Mouse (Mus musculus): ENCODE data around the gene B3glct. TPM values are rescaled to one million over a fixed set of nuclear protein-coding genes. Genes with fewer than 3 reads are reported as not detected.

B3glct gene
- polyA plus RNA-seq, 1 experiment from 2014 or later, result 19.0 TPM

DNA sequence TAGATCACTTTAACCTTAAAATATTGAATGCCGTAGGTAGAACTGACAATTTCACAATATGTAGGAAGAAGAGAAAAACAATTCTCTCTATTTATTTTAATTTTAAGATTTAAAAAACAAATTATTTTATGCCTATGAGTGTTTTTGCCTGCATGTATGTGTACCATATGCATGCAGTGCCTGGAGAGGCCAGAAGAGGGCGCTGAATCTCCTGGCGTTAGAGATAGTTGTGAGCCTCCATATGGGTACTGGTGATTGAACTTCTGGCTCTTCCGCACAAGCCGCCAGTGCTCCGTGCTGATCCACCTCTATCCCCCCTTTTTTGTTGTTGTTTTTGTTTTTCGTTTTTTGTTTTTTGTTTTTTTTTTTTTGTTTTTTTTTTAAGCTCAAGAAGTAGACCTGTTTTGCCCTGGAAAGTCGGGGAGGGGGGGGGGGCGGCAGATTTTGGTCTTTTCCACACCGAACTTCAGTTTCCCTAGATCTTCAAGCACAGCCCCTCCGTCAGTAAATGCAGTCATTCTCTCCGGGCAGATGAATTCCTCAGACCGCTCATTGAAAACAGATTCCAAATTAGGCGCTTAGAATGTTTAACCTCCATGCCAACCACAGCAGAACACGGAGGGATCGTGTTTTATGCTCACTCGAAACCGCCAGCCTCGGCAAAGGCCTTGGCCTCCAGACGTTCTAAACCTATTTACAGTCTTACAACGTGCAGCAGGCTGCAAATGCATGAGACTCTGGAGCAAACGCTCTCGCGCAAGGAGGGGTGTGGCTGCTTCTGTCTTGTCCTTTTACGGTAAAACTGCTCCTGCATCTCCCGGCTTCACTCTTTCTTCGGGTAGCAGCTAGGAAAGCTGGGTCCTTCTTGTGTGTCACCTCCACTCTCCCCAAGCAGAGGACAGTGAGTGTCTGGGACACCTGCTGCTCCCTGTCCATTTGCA lies 70.9 kb downstream of the B3glct start:
- WGBS, result 87% methylated on average over 27 of the region's 27 CpGs
- Histone ChIP-seq H3K4me2 (ENCODE audit: low read length) (no peak overlapping the region), H3K9me3 (ENCODE audit: control insufficient read depth, low read length) (no peaks in the 10 kb centered on the region), H3K9ac (replicated peaks; ENCODE audit: low read length) (no peak overlapping the region), H3K36me3 (ENCODE audit: control insufficient read depth, insufficient read depth, low read length) (no peaks in the 10 kb centered on the region), H3K4me3 (replicated peaks; ENCODE audit: low read depth, low read length) (no peak overlapping the region), H3K27me3 (ENCODE audit: control insufficient read depth, insufficient read depth, low read length) (no peaks in the 10 kb centered on the region), H3K27ac (replicated peaks; ENCODE audit: low read depth, low read length) (no peak overlapping the region), H3K4me1 (ENCODE audit: control insufficient read depth, insufficient read depth, low read length) (no peaks in the 10 kb centered on the region)
- ATAC-seq (ENCODE audit: low FRiP score, low TSS enrichment) (no peak), DNase-seq (no peak)

DNA sequence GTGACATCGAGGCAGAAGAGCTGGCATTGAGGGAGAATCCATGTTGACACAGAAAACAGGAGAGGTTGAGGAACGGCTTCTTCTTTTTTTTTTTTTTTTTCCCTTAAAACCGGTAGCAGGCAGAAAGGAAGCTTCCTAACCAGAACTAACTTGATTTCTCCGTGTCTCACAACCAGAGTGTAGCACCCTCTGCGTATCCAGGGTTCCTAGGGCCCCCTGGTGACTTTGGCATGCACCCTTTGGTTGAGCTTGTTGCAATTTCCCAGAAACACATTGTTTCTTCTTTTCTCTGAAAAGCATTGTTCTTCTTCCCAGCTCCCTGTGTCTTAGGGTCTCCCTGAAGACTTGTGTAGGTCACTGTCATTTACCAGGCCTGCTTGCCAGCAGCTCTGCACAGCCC lies 73.8 kb downstream of the B3glct start:
- Histone ChIP-seq H3K36me3 (ENCODE audit: control insufficient read depth, insufficient read depth, low read length) (no peaks in the 10 kb centered on the region), H3K4me2 (ENCODE audit: low read length) (no peak overlapping the region), H3K4me1 (ENCODE audit: control insufficient read depth, insufficient read depth, low read length) (no peaks in the 10 kb centered on the region), H3K27me3 (ENCODE audit: control insufficient read depth, insufficient read depth, low read length) (no peaks in the 10 kb centered on the region), H3K9ac (replicated peaks; ENCODE audit: low read length) (no peak overlapping the region), H3K9me3 (ENCODE audit: control insufficient read depth, low read length) (no peaks in the 10 kb centered on the region), H3K27ac (replicated peaks; ENCODE audit: low read depth, low read length) (no peak overlapping the region), H3K4me3 (replicated peaks; ENCODE audit: low read depth, low read length) (no peak overlapping the region)
- no peak for DNase-seq
- WGBS, result 59% methylated on average over 5 of the region's 5 CpGs
- ATAC-seq (ENCODE audit: low FRiP score, low TSS enrichment), result no peak

DNA sequence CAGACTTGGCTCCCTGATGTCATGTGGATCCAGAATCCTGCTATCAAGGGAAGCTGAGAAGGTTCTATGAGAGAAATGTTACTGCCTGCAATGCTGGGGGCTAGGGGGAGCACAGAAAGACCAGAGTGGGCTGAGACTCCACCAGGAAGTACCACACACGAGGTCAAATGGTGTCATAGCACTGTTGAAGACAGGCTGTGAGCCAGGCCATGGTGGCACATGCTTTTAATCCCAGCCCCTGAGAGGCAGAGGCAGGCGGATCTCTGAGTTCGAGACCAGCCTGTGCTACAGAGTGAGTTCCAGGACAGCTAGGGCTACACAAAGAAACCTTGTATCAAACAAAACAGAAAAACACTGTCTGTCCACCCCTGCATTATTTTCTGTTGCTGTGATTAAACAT lies 75.0 kb downstream of the B3glct start:
- Histone ChIP-seq H3K4me3 (replicated peaks; ENCODE audit: low read depth, low read length) (no peak overlapping the region), H3K27ac (replicated peaks; ENCODE audit: low read depth, low read length) (no peak overlapping the region), H3K36me3 (ENCODE audit: control insufficient read depth, insufficient read depth, low read length) (no peaks in the 10 kb centered on the region), H3K4me1 (ENCODE audit: control insufficient read depth, insufficient read depth, low read length) (no peaks in the 10 kb centered on the region), H3K4me2 (ENCODE audit: low read length) (no peak overlapping the region), H3K9me3 (ENCODE audit: control insufficient read depth, low read length) (peaks cover 1% of the 10 kb centered on the region; the same call in 1 of the 2 replicates), H3K9ac (replicated peaks; ENCODE audit: low read length) (no peak overlapping the region), H3K27me3 (ENCODE audit: control insufficient read depth, insufficient read depth, low read length) (no peaks in the 10 kb centered on the region)
- no peak for DNase-seq
- ATAC-seq (ENCODE audit: low FRiP score, low TSS enrichment), result no peak
- 87% methylated on average over 3 of the region's 3 CpGs for WGBS

DNA sequence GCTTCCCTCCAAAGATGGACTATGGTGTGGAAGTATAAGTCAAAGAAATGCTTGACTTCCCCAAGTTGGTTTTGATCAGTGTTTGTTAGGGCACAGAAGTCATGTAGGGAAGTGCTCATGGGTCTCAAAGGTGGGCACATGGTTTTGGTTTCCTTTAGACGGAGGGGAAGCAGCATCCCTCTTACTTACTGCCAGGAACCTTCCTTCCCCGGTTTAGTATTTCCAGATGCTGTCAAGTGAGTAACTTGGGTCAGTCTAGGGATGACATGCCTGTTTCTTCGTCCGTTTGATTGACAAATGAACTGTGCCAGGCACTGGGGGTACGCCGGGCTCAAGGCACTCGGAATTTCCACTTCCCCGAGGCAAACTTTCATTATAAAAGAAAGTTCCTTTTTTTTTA lies 89.1 kb downstream of the B3glct start:
- H3K27ac ChIP-seq (replicated peaks; ENCODE audit: low read depth, low read length), result no peak overlapping the region
- ATAC-seq (ENCODE audit: low FRiP score, low TSS enrichment), result no peak
- DNase-seq, result no peak
- WGBS, result 84% methylated on average over 8 of the region's 8 CpGs
- no peak overlapping the region for H3K4me2 ChIP-seq (ENCODE audit: low read length)
- no peaks in the 10 kb centered on the region for H3K4me1 ChIP-seq (ENCODE audit: control insufficient read depth, insufficient read depth, low read length)
- H3K36me3 ChIP-seq (ENCODE audit: control insufficient read depth, insufficient read depth, low read length), result no peaks in the 10 kb centered on the region
- H3K9ac ChIP-seq (replicated peaks; ENCODE audit: low read length), result no peak overlapping the region
- no peak overlapping the region for H3K4me3 ChIP-seq (replicated peaks; ENCODE audit: low read depth, low read length)
- no peaks in the 10 kb centered on the region for H3K27me3 ChIP-seq (ENCODE audit: control insufficient read depth, insufficient read depth, low read length)
- H3K9me3 ChIP-seq (ENCODE audit: control insufficient read depth, low read length), result no peaks in the 10 kb centered on the region

DNA sequence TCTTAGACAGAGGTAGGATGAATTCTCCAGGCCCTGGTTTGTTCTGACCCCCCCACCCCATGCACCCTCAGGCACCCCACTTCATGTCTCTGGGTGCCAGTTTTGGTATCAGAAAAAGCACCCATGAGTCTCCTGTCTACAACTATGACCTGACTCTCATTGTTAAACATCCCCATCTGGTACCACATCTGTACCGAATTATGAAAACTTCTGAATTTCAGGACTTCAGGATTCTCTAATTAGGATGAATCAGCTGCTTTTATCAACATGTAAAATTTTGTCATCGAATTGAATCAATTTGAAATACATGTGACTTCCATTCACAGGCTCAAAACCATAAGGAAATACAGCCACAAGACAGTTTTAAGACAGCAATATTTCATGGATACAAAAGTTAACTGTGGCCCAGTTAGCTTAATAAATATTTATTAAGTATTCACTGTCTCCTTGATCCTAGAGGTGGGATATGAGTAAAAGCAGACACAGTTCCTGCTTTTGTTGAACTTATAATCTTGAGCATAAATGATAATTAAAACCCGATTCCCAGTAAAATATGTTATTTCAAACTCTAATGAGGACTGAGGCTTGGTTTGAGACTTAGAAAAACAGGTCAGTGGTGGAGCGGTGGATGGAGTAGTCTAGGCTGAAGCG lies 89.7 kb downstream of the B3glct start:
- Histone ChIP-seq H3K9ac (replicated peaks; ENCODE audit: low read length) (no peak overlapping the region), H3K27me3 (ENCODE audit: control insufficient read depth, insufficient read depth, low read length) (no peaks in the 10 kb centered on the region), H3K4me2 (ENCODE audit: low read length) (no peak overlapping the region), H3K9me3 (ENCODE audit: control insufficient read depth, low read length) (no peaks in the 10 kb centered on the region), H3K4me1 (ENCODE audit: control insufficient read depth, insufficient read depth, low read length) (no peaks in the 10 kb centered on the region), H3K4me3 (replicated peaks; ENCODE audit: low read depth, low read length) (no peak overlapping the region), H3K27ac (replicated peaks; ENCODE audit: low read depth, low read length) (no peak overlapping the region), H3K36me3 (ENCODE audit: control insufficient read depth, insufficient read depth, low read length) (no peaks in the 10 kb centered on the region)
- WGBS, result 95% methylated on average over 5 of the region's 5 CpGs
- no peak for DNase-seq
- ATAC-seq (ENCODE audit: low FRiP score, low TSS enrichment), result no peak

DNA sequence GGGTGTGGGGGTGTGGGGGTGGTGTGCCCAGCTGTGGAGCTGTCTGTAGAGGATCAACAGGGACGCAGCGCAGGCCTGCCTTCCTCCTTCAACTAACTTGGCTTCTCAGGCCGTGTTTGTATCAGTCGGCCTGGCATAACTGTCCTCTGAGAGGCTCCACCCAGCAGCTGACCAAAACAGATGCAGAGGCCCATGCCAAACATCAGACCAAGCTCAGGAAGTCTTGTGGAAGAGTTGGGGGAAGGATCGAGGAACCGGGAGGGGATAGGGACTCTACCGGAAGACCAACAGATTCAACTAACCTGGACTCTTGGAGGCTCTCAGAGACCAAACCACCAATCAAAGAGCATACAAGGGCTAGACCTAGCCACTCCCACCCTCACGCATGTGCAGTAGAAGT lies 91.6 kb downstream of the B3glct start:
- DNase-seq, result no peak
- 96% methylated on average over 8 of the region's 8 CpGs for WGBS
- H3K4me2 ChIP-seq (ENCODE audit: low read length), result no peak overlapping the region

DNA sequence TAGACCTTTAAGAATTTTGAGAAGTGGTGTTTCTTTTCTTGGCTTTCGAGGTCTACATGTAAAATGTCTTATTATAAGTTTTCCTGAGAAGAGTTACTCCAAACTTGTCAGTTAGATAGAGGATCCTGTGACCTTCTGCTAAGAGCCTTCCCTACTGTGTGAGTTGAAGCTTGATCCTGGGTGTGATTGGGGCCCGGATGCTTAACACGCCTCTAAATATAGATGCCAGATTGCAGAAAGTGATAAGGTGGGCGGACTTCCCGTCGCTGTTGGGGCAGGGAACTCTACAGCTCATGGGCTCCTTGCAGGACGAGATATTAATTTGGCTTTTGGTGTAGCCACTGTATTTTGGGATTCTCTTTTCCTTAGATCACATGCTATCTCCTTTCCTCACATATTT lies 98.0 kb downstream of the B3glct start:
- H3K4me3 ChIP-seq (replicated peaks; ENCODE audit: low read depth, low read length), result no peak overlapping the region
- ATAC-seq (ENCODE audit: low FRiP score, low TSS enrichment), result no peak
- 92% methylated on average over 7 of the region's 7 CpGs for WGBS
- DNase-seq, result no peak
- H3K27ac ChIP-seq (replicated peaks; ENCODE audit: low read depth, low read length), result no peak overlapping the region
- H3K27me3 ChIP-seq (ENCODE audit: control insufficient read depth, insufficient read depth, low read length), result no peaks in the 10 kb centered on the region
- 0 out of 2 replicates have a peak, but pooled peaks cover 3% of the 10 kb centered on the region for H3K9me3 ChIP-seq (ENCODE audit: control insufficient read depth, low read length)
- H3K4me2 ChIP-seq (ENCODE audit: low read length), result no peak overlapping the region
- no peak overlapping the region for H3K9ac ChIP-seq (replicated peaks; ENCODE audit: low read length)
- no peaks in the 10 kb centered on the region for H3K4me1 ChIP-seq (ENCODE audit: control insufficient read depth, insufficient read depth, low read length)
- H3K36me3 ChIP-seq (ENCODE audit: control insufficient read depth, insufficient read depth, low read length), result no peaks in the 10 kb centered on the region

More for the DNA sequence above, 91.6 kb downstream of the B3glct start:
- Histone ChIP-seq H3K36me3 (ENCODE audit: control insufficient read depth, insufficient read depth, low read length) (no peaks in the 10 kb centered on the region), H3K4me3 (replicated peaks; ENCODE audit: low read depth, low read length) (no peak overlapping the region), H3K4me1 (ENCODE audit: control insufficient read depth, insufficient read depth, low read length) (no peaks in the 10 kb centered on the region), H3K9me3 (ENCODE audit: control insufficient read depth, low read length) (no peaks in the 10 kb centered on the region), H3K27ac (replicated peaks; ENCODE audit: low read depth, low read length) (no peak overlapping the region), H3K9ac (replicated peaks; ENCODE audit: low read length) (no peak overlapping the region), H3K27me3 (ENCODE audit: control insufficient read depth, insufficient read depth, low read length) (no peaks in the 10 kb centered on the region)
- no peak for ATAC-seq (ENCODE audit: low FRiP score, low TSS enrichment)

DNA sequence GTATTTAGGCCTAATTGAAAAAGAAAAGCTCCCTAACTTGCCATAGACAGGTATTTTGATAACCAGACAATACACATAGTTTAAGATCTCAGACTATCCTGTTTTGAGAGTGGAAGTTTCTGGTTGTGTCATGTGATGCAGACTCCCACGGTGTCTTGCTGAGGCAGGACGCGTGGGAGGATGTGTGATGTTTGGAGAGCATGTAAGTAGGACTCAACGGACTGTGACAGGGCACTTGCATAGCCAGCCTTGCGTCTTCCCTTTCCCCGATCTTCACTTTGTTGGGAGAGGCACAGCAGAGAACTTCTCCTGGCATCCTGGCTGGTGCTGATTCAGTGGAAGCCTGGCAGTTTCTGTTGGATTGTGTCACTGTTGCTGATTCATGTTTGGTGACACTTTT lies 101.7 kb downstream of the B3glct start:
- no peak for DNase-seq
- Histone ChIP-seq H3K4me2 (ENCODE audit: low read length) (no peak overlapping the region), H3K4me1 (ENCODE audit: control insufficient read depth, insufficient read depth, low read length) (no peaks in the 10 kb centered on the region), H3K4me3 (replicated peaks; ENCODE audit: low read depth, low read length) (no peak overlapping the region), H3K9me3 (ENCODE audit: control insufficient read depth, low read length) (0 out of 2 replicates have a peak, but pooled peaks cover 3% of the 10 kb centered on the region), H3K27ac (replicated peaks; ENCODE audit: low read depth, low read length) (no peak overlapping the region), H3K36me3 (ENCODE audit: control insufficient read depth, insufficient read depth, low read length) (no peaks in the 10 kb centered on the region), H3K27me3 (ENCODE audit: control insufficient read depth, insufficient read depth, low read length) (no peaks in the 10 kb centered on the region), H3K9ac (replicated peaks; ENCODE audit: low read length) (no peak overlapping the region)
- no peak for ATAC-seq (ENCODE audit: low FRiP score, low TSS enrichment)
- WGBS, result 93% methylated on average over 6 of the region's 6 CpGs

Data from midbrain, embryonic 14.5 days (tissue).